Mouse (Mus musculus) c-Kit-positive CD71-positive TER-119-negative erythroid progenitor cells, embryonic 14.5 days (primary cell): ENCODE results near the gene Slc9a3.

Experiments
- DNase-seq: peaks from one replicate; pipeline ENCODE4 v3.0.0-alpha.2; 2013; ENCODE audit warnings: low read depth

Gene Slc9a3

GRCm38 (mm10) chr13:74121141-74121602 is at the start of gene Slc9a3:
Slc9a3 (plus strand) TSS chr13:74121457.
- no peak for DNase-seq

DNA sequence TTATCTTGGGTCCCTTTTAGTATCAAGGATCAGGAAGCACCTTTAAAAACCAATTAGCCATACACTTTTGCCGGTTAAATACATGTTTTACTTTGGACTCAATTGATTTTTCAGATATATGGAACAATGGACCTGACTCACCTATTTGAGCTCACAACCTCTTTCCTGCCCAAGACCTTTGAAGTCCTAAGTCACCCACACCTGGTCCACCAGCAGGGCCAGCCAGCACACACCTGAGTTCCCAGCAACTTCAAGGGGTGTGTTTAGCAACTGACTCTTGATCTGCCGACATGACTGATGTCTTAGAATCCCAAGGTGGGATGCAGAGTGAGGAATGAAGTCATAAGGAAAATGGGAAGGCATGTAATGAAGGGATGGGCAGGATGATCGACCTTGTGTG is 49.5 kb upstream of the Slc9a3 start:
- no peak for DNase-seq

- DNase-seq: no peak
These were observed 47.9 kb upstream of the Slc9a3 start for GRCm38 (mm10) chr13:74073369-74073768.

- DNase-seq: no peak
These were observed 31.0 kb upstream of the Slc9a3 start for GRCm38 (mm10) chr13:74090265-74090664.

GRCm38 (mm10) chr13:74095936-74096335 is 25.3 kb upstream of the Slc9a3 start:
- no peak for DNase-seq

GRCm38 (mm10) chr13:74096715-74097363 is 24.4 kb upstream of the Slc9a3 start:
- peak; percentile 63 for DNase-seq

GRCm38 (mm10) chr13:74098913-74099312 is 22.3 kb upstream of the Slc9a3 start:
- DNase-seq: no peak

DNA sequence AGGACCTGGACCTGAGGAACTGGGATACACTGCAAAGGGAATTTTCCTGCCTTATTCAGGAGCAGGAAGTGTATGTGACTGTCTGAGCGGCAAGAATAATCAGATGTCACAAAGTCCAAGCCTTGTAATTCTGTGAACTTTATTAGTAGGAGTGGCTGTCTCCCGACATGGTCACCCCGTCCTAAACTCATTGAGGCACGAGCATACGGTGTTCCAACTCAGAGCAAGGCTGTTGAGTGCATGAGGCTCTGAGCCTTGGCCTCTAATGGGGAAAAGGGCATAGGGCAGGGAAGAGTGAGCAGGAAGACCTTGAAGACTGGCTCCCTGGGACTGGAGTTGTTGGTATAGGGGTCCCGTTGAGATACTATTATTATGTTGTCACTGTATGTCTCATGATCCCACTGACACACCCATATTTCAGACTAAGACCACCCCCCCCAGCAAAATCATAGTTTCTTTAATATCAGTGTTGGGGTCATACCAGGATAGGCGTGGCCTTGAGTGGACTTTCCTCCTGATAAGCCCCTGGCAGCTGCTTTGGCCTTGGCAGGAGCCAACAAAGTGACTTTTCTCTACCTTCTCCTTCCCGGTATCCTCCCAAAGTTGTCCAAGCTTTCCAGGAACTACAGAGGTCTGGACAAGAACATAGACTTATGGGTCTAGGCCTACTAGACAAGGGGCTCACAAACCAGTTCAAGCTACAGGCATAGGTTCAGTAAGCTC is 19.0 kb upstream of the Slc9a3 start:
- no peak for DNase-seq

DNA sequence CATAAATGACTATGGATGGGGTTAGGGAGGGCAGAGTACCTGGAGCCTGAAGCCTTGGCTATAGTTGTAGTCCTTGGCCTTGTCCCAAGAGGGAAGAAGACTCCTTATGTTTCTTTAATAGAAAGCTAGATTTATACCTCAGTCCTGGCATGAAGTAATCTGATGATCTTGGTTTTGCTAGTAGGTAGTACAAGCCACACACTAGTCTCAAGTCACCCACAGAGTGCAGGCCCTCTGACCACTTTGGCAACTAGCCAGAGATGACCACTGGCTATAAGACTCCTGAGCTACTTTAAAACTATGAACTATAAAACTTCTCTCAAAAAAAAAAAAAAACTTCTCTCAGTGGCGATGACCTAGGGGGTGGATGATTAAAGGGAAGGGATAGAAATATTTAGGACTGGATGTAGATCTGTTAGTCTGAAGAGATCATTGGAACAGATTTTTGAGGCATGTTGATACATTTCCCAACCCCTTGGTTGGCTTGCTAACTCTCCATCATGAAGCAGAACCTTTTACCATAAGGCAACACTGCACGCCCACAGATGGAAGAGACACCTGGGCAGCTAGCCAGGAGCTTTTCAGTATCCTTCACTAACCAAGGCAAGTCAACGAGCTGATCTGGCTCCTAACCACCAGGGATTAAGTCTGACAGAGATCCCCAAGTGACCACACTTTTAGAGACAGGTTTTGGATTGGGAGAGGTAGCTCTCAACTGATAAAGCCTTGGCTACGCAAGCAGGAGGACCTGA is 18.2 kb upstream of the Slc9a3 start:
- DNase-seq: no peak

DNA sequence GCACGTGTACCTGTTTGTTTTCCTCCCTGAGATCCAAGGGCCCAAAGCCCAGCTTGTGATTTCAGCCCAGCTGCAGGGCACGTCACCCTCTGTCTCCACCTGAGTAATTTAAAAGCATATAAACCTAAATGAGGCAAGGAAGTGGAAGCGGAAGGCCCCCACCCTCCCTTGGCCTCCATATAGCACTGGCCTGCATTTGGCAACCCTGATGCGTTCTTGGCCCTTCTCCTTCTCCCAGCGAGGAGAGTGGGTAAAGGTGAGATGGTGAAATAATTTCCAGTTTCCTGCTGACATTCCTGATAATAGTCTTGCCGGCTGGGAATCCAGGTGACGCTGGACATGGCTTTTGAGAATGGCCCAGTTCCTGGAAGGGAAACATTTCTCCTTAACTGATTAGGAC is 16.8 kb upstream of the Slc9a3 start:
- no peak for DNase-seq

- DNase-seq: no peak
These were observed 13.8 kb upstream of the Slc9a3 start for GRCm38 (mm10) chr13:74107410-74107809.

- DNase-seq: no peak
These were observed 8.7 kb upstream of the Slc9a3 start for GRCm38 (mm10) chr13:74112593-74112992.

- DNase-seq: no peak
These were observed 7.5 kb upstream of the Slc9a3 start for GRCm38 (mm10) chr13:74113626-74114191.

GRCm38 (mm10) chr13:74121795-74122330 is 606 bp downstream of the Slc9a3 start:
- DNase-seq: no peak

DNA sequence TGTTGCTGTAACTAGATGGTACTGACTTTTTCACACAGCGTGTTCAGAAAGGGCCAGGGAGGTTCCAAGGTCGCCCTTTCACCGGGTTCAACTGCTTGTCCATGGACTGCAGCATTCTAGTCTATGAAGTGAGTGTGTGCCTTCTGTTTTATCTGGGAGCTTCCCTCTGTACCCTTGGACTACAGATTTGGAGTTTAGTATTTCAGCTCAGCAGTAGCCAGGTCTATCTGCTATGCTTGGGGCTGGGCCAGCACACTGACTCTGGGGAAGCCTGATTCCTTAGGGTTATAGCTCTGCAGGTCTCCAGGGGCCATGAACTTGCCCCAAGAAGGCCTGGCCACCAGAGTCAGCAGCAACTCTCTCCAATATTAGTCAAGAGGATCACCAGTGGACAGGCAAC is 1.4 kb downstream of the Slc9a3 start:
- no peak for DNase-seq

DNA sequence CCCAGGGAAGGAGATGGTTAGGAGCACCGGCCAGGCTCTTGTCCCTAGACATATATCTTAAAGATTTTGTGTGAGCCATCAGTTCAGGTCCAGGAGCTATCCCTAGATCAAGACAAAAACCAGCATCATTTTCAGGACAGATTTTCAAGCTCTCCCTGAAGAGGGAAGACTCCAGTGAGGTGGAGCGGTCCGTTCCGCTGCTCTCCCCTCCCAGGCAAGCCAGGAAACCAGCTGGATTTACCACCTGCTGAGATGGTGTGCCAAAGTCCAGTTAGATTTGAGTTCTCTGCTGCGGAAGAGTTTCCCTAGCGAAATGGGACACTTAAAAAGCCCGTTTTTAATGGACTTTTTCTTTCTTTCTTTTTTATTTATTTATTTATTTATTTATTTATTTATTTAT is 6.3 kb downstream of the Slc9a3 start:
- DNase-seq: no peak

DNA sequence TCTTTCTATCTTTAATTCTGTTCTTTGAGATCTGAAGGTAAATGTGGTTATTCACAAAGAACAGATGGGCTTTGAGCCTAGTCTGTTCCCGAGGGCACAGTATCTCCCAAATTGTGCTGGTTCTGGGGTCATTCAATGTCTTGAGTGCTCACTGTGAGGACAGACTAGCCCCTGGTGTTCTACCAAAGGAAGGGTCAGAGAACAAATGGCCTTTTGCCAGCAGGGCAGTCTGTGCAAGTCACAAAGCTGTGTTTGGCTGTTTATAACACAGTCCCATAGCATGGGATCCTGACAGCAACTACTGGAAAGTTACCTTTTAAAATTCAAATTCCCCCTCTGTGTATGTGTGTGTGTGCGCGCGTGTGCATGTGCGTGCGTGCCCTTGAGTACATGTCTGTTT is 8.7 kb downstream of the Slc9a3 start:
- no peak for DNase-seq

DNA sequence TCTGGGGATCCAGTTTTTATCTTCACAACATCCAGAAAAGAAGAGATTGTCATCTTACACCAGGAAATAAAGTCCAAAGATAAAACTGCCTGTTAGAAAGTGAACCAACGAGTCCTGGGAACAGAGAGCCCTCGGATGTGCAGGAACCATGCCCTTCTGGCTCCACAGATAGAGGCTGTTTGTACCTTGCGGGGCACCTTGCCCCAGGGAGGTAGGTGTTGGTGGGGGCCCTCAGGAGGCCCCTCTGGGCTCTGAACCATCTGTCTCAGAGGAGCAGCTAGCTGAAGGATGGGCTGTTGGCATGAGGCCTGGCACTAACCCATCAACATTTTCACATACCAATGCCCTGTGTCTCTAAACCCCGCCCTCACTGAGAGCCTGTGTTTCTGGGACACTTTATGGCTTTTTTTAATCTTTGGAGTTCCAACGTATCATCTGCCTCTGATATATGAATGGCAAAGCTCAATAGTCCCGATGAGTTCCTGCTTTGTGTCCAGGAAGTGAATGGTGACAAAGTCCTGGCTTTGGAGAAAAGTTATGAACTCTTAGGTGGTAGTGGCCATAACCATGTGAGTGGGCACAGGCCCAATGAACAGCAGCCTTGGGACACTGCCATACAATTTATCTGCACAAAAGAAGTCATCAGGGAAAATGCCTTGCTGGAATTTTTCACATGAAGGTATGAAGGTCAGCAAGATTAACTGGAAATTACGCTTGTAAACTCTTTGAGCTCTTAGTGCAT is 17.8 kb downstream of the Slc9a3 start:
- DNase-seq: no peak

- DNase-seq: no peak
These were observed 19.5 kb downstream of the Slc9a3 start for GRCm38 (mm10) chr13:74140793-74141192.

DNA sequence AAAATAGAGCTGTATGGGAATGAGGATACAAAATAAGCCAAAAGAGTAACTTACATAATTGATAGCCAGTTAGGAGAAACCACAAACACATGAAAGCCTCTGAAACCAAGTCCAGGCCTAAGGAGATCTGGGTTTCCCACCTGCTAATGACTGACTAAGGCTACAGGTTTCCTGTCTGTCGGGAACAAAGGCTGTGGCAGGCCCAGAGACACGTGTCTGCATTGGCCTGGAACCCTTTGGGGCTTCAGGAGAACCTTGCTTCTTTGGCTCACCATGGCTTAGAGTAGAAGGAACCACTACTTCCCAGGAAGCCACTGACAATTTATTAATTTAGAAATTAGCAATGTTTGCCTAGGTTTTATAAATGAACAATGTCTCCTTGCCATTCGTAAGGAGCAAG is 22.0 kb downstream of the Slc9a3 start:
- DNase-seq: no peak

GRCm38 (mm10) chr13:74144120-74144884 is 23.0 kb downstream of the Slc9a3 start:
- no peak for DNase-seq
